Mouse (Mus musculus): ENCODE results near the gene Lurap1. TPM values are rescaled to one million over a fixed set of nuclear protein-coding genes. Genes with fewer than 3 reads are reported as not detected.

Lurap1 gene
- polyA plus RNA-seq, 1 experiment: 14.2 TPM

DNA sequence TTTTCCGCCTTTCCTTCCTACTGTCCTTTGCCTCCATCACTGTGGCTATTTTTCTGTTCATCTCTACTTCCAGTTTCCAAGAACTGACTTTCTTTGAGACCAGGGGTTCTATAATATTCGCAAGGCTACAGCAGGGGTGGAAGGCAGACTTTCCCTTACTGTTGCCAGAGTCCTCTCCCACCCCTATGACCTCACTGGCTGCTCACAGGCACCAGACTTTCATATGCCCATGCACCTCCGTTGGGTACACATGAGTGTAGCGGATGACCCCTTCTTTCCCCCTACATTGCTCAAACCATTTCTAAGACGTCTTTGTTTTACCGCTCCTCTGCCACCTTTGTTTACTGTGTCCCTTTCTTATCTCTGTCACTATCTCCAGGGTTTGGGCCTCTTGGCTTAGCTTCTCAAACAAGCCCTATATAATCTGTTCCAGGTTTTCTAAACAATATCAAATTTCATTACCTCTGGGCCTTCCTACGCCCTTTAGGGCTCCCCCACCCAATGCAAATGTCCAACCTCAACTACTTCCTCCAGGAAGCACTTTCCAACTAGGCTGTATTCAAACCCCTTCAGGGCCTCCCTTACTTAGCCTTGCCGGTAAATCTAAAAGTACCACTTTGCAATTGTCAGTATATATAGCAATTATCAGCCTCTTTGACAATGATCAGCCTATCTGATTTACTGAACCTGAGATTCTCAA lies 14.7 kb upstream of the Lurap1 start:
- Histone ChIP-seq H3K4me1 (ENCODE audit: control insufficient read depth, insufficient read depth, low read length) (no peaks in the 10 kb centered on the region; the same call in 1 of the 2 replicates), H3K4me3 (ENCODE audit: insufficient read depth, low read length) (no peak overlapping the region), H3K27ac (ENCODE audit: insufficient read depth, low read length) (no peak overlapping the region)
- TF ChIP-seq CTCF (IDR thresholded peaks at IDR 0.05; ENCODE audit: extremely low read depth, insufficient read depth, low read length) (no peak), POLR2A (IDR thresholded peaks at IDR 0.05; ENCODE audit: extremely low read depth, insufficient read depth, low read length) (no peak)

DNA sequence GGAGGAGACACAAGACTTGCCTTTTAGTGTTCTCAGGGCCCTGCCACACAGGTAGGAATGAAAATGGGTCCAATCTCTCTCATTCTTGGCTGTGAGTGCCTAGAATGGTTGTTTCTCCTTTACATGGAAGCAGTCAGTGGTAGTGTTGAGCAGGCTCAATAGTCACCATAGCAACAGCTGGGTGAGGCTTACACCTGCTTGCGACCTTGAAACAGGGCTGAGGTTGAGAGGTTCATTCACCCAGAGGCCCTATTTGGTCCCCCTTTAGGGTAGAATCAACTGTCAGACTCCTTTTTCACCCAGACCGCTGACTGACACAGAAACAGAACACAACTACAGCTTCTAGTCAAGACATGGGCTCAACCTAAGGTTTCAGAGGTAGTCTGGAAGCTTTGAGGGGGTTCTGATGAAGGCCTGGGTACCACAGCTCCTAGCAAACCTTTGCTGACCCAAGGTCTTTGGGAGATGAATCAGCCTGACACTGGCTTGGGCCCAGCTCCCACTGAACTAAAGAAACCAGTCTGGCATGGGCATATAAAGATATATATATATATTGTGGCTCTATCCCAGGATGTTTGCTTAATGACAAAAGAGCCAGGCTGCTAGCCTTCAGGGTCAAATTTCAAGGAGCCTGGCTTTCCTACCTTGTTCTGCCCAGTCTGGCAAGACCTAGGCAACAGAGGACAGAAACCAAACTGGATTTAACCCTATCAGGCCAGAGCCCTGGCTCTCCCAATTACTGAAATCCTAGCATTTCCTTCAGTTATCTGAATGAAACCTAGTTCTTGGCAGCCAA lies 13.8 kb upstream of the Lurap1 start:
- TF ChIP-seq POLR2A (IDR thresholded peaks at IDR 0.05; ENCODE audit: extremely low read depth, insufficient read depth, low read length): no peak
- TF ChIP-seq CTCF (IDR thresholded peaks at IDR 0.05; ENCODE audit: extremely low read depth, insufficient read depth, low read length): no peak
- Histone ChIP-seq H3K4me1 (ENCODE audit: control insufficient read depth, insufficient read depth, low read length) (peaks cover 2% of the 10 kb centered on the region), H3K27ac (ENCODE audit: insufficient read depth, low read length) (no peak overlapping the region), H3K4me3 (ENCODE audit: insufficient read depth, low read length) (no peak overlapping the region)

DNA sequence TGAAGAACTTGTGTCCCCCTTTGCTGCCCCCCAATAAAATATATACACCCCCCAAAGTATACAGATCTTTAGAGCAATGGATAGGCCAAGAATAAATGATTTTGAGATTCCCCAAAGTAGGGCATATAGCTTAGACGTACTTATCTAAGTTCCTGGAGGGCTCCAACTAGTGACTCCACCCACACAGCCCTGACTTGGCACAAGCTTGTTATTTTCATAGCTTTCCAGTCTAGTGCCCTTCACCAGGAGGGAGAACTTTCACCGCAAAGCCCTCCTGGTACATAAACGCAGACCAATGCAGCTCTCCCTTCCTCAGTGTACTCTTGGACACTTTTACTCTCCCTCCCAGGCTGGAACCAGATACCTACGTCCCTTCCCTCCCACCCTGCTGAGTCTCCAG lies 11.0 kb upstream of the Lurap1 start:
- Histone ChIP-seq H3K4me1 (ENCODE audit: control insufficient read depth, insufficient read depth, low read length) (peaks cover 2% of the 10 kb centered on the region), H3K27ac (ENCODE audit: insufficient read depth, low read length) (no peak overlapping the region), H3K4me3 (ENCODE audit: insufficient read depth, low read length) (no peak overlapping the region)
- no peak for TF ChIP-seq CTCF (IDR thresholded peaks at IDR 0.05; ENCODE audit: extremely low read depth, insufficient read depth, low read length)
- TF ChIP-seq POLR2A (IDR thresholded peaks at IDR 0.05; ENCODE audit: extremely low read depth, insufficient read depth, low read length): no peak

DNA sequence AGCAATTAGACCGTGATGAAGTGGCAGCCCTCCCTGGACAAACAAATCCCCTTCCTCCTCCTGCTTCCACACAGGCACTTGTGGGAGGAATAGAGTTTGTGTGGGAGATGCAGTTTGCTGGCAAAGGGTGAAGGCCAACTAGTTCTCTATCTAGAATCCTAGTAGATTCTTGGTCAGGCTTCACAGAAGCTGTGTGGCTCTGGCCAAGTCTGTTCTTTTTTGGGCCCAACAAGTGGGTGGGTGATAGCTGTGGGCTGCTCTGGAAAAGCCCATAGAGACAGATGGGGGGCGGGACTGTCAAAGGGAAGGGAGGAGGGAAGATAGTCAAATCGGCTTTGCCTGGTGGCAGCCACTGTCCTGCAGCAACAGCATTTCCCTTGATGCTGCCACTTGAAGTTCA lies 9.6 kb upstream of the Lurap1 start:
- Histone ChIP-seq H3K4me1 (ENCODE audit: control insufficient read depth, insufficient read depth, low read length) (peaks cover 2% of the 10 kb centered on the region), H3K27ac (ENCODE audit: insufficient read depth, low read length) (peak overlapping the region; percentile 63; the same call in 1 of the 2 replicates), H3K4me3 (ENCODE audit: insufficient read depth, low read length) (no peak overlapping the region)
- TF ChIP-seq CTCF (IDR thresholded peaks at IDR 0.05; ENCODE audit: extremely low read depth, insufficient read depth, low read length): no peak

DNA sequence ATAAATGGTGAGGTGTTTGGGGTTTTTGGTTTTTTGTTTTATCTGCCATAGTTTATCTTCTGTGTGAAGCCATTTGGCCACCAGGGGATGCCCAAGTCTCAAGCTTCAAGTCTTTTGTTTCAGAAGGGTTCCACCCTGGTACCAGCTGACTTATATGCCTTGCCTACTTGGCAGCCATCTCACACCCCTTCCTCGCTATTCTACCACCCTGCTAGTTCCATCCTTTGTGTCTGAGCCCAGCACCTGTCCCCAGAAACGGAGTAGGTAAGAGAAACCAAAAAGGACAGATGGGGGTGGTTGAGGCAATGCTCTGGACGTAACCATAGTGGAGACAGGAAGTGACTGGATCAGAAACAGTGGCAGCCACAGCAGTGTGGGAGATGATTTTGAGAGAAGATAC lies 8.8 kb upstream of the Lurap1 start:
- Histone ChIP-seq H3K4me1 (ENCODE audit: control insufficient read depth, insufficient read depth, low read length) (peaks cover 2% of the 10 kb centered on the region), H3K4me3 (ENCODE audit: insufficient read depth, low read length) (no peak overlapping the region), H3K27ac (ENCODE audit: insufficient read depth, low read length) (peak overlapping the region; percentile 63; the same call in 1 of the 2 replicates)
- no peak for TF ChIP-seq POLR2A (IDR thresholded peaks at IDR 0.05; ENCODE audit: extremely low read depth, insufficient read depth, low read length)
- TF ChIP-seq CTCF (IDR thresholded peaks at IDR 0.05; ENCODE audit: extremely low read depth, insufficient read depth, low read length): peak; percentile 54

DNA sequence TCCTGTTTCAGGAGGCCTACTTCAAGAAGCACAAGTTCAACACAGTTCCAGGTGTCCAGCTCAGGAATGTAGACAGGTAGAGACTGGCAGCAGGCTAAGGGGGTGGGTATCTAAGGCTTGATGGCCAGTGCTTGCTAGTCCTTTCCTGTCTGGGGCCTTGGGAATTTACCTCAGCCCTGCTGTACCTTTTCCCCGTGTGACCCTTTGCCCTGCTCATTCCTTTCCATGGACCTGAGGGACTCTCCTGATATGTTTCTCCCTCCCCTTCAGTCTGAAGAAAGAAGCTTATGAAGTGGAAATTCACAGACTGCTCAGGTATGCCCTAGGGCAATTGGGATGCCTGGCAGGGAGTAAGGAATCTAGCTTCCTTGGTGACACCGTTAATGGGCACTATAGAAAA lies 6.7 kb upstream of the Lurap1 start:
- Histone ChIP-seq H3K4me1 (ENCODE audit: control insufficient read depth, insufficient read depth, low read length) (peaks cover 2% of the 10 kb centered on the region), H3K27ac (ENCODE audit: insufficient read depth, low read length) (no peak overlapping the region), H3K4me3 (ENCODE audit: insufficient read depth, low read length) (no peak overlapping the region)
- TF ChIP-seq CTCF (IDR thresholded peaks at IDR 0.05; ENCODE audit: extremely low read depth, insufficient read depth, low read length) (no peak), POLR2A (IDR thresholded peaks at IDR 0.05; ENCODE audit: extremely low read depth, insufficient read depth, low read length) (no peak)

DNA sequence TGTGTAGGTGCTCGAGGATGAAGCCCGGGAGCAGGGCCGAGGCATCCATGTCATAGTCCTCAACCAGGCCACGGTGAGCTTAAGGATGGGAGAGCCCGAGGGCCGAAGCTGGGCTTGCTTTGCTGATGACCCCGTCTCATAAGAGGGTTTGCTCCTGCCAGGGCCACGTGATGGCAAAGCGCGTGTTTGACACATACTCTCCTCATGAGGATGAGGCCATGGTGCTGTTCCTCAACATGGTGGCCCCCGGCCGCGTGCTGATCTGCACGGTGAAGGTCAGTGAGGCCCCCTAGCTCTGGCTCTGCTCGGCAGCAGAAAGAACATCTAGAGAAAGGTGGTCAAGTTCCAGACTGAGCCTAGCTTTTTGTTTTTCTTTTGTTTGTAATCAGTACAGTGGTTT lies 1.6 kb upstream of the Lurap1 start:
- no peak for TF ChIP-seq CTCF (IDR thresholded peaks at IDR 0.05; ENCODE audit: extremely low read depth, insufficient read depth, low read length)
- TF ChIP-seq POLR2A (IDR thresholded peaks at IDR 0.05; ENCODE audit: extremely low read depth, insufficient read depth, low read length): no peak
- H3K4me3 ChIP-seq (ENCODE audit: insufficient read depth, low read length): no peak overlapping the region

DNA sequence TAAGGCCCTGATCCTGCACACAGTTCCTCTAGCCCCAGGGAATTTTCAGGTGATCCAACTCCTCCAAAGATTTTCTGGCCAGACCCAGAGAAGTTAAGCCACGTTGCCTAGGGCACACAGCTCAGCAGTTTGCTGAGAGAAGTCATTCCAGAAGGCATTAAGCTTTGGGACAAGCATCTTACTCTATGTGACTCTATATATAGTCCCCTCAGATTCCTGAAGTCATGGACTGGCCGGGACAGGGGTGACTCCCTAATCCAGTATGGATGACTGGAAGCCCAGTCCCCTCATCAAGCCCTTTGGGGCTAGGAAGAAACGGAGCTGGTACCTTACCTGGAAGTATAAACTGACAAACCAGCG lies 296 bp downstream of the Lurap1 start:
- TF ChIP-seq CTCF (IDR thresholded peaks at IDR 0.05; ENCODE audit: extremely low read depth, insufficient read depth, low read length) (no peak), POLR2A (IDR thresholded peaks at IDR 0.05; ENCODE audit: extremely low read depth, insufficient read depth, low read length) (no peak)
- H3K4me3 ChIP-seq (ENCODE audit: insufficient read depth, low read length): peak overlapping the region; percentile 79
- peaks cover 4% of the 10 kb centered on the region for H3K4me1 ChIP-seq (ENCODE audit: control insufficient read depth, insufficient read depth, low read length)
- no peak overlapping the region for H3K27ac ChIP-seq (ENCODE audit: insufficient read depth, low read length)

More for the DNA sequence above, 1.6 kb upstream of the Lurap1 start:
- Histone ChIP-seq H3K27ac (ENCODE audit: insufficient read depth, low read length) (no peak overlapping the region), H3K4me1 (ENCODE audit: control insufficient read depth, insufficient read depth, low read length) (peaks cover 4% of the 10 kb centered on the region)

DNA sequence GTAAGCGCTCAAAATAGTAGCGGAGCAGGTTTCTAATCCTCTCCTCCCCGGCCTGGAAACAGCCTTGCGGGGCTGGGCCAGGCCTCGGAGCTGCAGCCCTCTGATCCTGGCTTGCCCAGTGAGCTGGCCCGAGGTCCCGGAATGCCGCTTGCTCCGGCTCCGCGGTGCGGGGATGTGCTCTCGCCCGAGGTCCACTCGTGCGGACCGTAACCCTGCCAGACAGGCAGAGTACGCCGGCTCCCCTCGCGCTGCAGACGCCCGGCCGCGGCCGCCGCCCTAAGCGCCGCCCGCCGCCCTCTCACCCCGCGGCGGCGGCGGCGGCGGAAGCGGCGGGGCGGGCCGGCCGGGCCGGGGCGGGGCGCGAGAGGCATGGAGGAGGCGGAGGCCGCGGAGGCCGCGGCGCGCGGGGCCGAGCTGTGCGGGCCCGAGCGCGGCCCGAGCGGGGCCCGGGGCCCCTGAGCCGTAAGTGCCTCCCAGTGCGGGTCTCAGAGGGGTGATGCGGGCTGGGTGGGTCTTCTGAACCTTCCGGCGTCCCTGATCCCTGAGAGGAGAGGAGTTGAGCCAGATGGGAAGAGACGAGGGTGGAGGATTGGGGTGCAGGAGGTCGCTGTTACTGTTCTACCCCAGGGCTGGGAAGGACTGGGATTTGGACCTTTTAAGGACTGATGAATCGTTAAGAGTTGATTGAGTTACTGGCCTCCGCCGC lies 829 bp downstream of the Lurap1 start:
- Histone ChIP-seq H3K4me3 (ENCODE audit: insufficient read depth, low read length) (peak overlapping the region; percentile 79), H3K27ac (ENCODE audit: insufficient read depth, low read length) (peak overlapping the region; percentile 85), H3K4me1 (ENCODE audit: control insufficient read depth, insufficient read depth, low read length) (peaks cover 4% of the 10 kb centered on the region)
- TF ChIP-seq POLR2A (IDR thresholded peaks at IDR 0.05; ENCODE audit: extremely low read depth, insufficient read depth, low read length) (peak; percentile 67), CTCF (IDR thresholded peaks at IDR 0.05; ENCODE audit: extremely low read depth, insufficient read depth, low read length) (no peak)

Data from cortical plate, adult 2 months (tissue).